Mouse (Mus musculus) adrenal gland, postnatal 4 days (tissue): Measurements from ENCODE around the gene BC061212. TPM values are rescaled to one million over a fixed set of nuclear protein-coding genes. Genes with fewer than 3 reads are reported as not detected.
"Not testable (repeated sequence)": the region's sequence is repeated elsewhere in the genome, so short reads cannot be mapped to it uniquely, and the experiment has no call there.

Experiments
- DNase-seq, 2 experiments: peaks; one replicate each; pipeline ENCODE4 v3.0.0; 2021 to 2022; ENCODE audit warnings: low spot score in 2 of 2, mixed read lengths in 2 of 2
- long read RNA-seq, 2 experiments: library from polyadenylated mRNA; stranded (forward); transcript quantifications; one replicate each; pipeline ENCODE4 v2.0.0; 2021
- total RNA-seq, 2 experiments: library from RNA; stranded (reverse); gene quantifications; 2 replicates each; pipeline ENCODE4 v1.2.3; 2021

BC061212 gene
- not detected for total RNA-seq
- long read RNA-seq, experiment 1 = 0 reads
- long read RNA-seq, experiment 2 = 0 reads

DNA sequence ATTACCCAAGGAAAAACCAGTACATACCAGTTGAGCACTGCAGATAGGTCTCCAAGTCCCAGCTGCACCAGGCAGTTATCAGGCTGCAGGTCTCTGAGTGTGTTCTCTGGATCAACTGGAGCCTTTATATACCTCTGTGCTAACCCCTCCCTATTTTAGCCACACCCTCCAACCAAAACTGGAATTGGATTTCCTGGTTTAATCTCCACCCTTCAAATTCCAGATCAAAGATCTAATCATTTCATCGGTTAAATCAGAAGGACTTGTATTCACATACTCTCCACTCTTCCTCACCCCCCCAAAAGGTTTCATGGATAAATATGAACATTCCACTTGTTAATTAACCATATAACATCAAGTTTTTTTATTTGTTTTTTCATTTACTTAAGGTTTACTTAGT lies at the start of gene BC061212:
BC061212 (minus strand) TSS at position 101 of the 400 bp plus-strand sequence.
- DNase-seq = not testable (repeated sequence)

DNA sequence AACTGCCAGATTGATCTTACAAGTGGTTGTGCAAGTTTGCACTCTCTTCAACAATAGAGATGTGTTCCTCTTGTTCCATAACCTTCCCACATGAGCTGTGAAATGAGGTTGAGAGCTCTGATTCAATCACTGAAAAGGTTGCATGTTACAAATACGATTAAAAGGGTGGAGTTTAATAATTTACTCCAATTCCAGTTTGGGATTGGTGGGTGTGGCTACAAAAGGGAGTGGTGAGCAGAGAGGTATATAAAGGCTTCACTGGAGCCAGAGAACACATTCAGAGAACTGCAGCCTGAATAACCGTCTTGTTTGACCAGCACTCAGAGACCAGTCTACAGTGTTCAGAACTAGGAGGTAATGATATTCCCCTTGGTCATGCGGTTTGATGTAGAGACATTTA lies 5.7 kb upstream of the BC061212 start, which contains the start of gene Gm6351:
Gm6351 (plus strand) TSS at position 301 of the 400 bp plus-strand sequence.
- not testable (repeated sequence) for DNase-seq

Other genes starting within 250 kb of the BC061212 start
- gene Gm7792, start 226.8 kb downstream of the BC061212 start, total RNA-seq = not detected
- gene Gm16429, start 141.5 kb downstream of the BC061212 start, total RNA-seq = not detected
- gene Gm6351, start 5.8 kb upstream of the BC061212 start, total RNA-seq = not detected
- gene Gm3106, start 147.5 kb upstream of the BC061212 start, total RNA-seq = not detected
- gene A430089I19Rik, start 236.3 kb upstream of the BC061212 start, total RNA-seq = not detected
- not detected for gene Gm6502, start 243.9 kb upstream of the BC061212 start, total RNA-seq